Mouse (Mus musculus) forelimb bud, embryonic 11.5 days (tissue): ENCODE data around the gene Ankrd22.

Experiments used
- DNase-seq: peaks from one replicate; pipeline ENCODE4 v3.0.0-alpha.2; 2012; ENCODE audit warnings: low read depth, low spot score

Ankrd22 gene

GRCm38 (mm10) chr19:34095381-34095780 is 70.5 kb downstream of the Ankrd22 start:
- DNase-seq, result no peak

GRCm38 (mm10) chr19:34089011-34089680 is 76.7 kb downstream of the Ankrd22 start:
- no peak for DNase-seq

DNA sequence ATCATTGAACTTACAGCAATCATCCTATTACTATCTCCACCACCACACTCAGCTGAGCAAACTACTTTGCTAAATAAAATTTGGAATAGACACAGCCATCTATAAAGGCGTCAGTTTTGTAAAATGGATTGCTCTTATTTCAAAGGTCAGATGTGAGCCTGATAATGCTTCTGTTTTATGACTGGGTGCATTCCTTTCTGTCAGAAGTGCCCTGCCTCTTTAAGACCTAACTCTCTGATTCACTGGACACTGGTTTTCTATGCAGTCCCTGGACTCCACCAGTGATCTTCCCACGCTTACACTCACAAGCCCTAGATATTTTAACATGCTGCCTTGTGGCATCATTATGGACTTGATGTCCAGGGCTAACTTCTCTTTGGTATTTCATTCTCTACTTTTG is 87.7 kb downstream of the Ankrd22 start:
- no peak for DNase-seq

GRCm38 (mm10) chr19:34074239-34074638 is 91.6 kb downstream of the Ankrd22 start:
- DNase-seq, result no peak
